Mouse (Mus musculus) hindbrain, embryonic 15.5 days (tissue): ENCODE measurements around the gene Irx3. TPM values are rescaled to one million over a fixed set of nuclear protein-coding genes. Genes with fewer than 3 reads are reported as not detected.

Source experiments
- ATAC-seq: fragments of 200-750 bp; cut with Nextera tagmentation; 2 replicates; pipeline ENCODE4 v1.8.0; 2017; ENCODE audit warnings: low read depth, moderate number of reproducible peaks, moderate TSS enrichment; ENCODE audit not compliant: low FRiP score
- H3K27ac ChIP-seq: fragments of 300-500 bp; sonication (generic); replicated peaks from 2 replicates; pipeline ENCODE4 v1.5.1; 2015; ENCODE audit warnings: mild to moderate bottlenecking, inconsistent platforms
- H3K27me3 ChIP-seq: fragments of 300-500 bp; sonication (generic); 2 replicates; pipeline ENCODE4 v1.6.1; 2015; ENCODE audit warnings: control low read depth, inconsistent platforms
- H3K36me3 ChIP-seq: fragments of 300-500 bp; sonication (generic); 2 replicates; pipeline ENCODE4 v1.6.1; 2015; ENCODE audit warnings: control low read depth, inconsistent platforms
- H3K4me1 ChIP-seq: fragments of 300-500 bp; sonication (generic); replicated peaks from 2 replicates; pipeline ENCODE4 v1.6.1; 2015; ENCODE audit warnings: control low read depth, inconsistent platforms
- H3K4me2 ChIP-seq: fragments of 300-500 bp; sonication (generic); 2 replicates; pipeline ENCODE4 v1.6.1; 2015; ENCODE audit warnings: moderate library complexity, mild to moderate bottlenecking, inconsistent platforms
- H3K4me3 ChIP-seq: fragments of 300-500 bp; sonication (generic); 2 replicates; pipeline ENCODE4 v1.5.1; 2015; ENCODE audit warnings: mild to moderate bottlenecking, inconsistent platforms
- H3K9ac ChIP-seq: fragments of 300-500 bp; sonication (generic); 2 replicates; pipeline ENCODE4 v1.6.1; 2015; ENCODE audit warnings: inconsistent platforms
- H3K9me3 ChIP-seq: fragments of 300-500 bp; sonication (generic); 2 replicates; pipeline ENCODE4 v1.6.1; 2016; ENCODE audit warnings: control low read depth, inconsistent platforms
- WGBS: fragments of 180-500 bp; shearing (Covaris S2); methylation state at CpG from one replicate; pipeline ENCODE4 v1.1.7; 2015; 5-methylcytosine and 5-hydroxymethylcytosine counted together
- polyA plus RNA-seq: library from polyadenylated mRNA; unstranded; fragments of >200 nt; fragmentation: Nextera tagmentation; extraction: Ambion mirVana; gene quantifications from 2 replicates; pipeline ENCODE4 v1.2.1, GENCODE M21; 2015

Gene Irx3
- polyA plus RNA-seq, 1 experiment from 2014 or later, result 18.3 TPM

DNA sequence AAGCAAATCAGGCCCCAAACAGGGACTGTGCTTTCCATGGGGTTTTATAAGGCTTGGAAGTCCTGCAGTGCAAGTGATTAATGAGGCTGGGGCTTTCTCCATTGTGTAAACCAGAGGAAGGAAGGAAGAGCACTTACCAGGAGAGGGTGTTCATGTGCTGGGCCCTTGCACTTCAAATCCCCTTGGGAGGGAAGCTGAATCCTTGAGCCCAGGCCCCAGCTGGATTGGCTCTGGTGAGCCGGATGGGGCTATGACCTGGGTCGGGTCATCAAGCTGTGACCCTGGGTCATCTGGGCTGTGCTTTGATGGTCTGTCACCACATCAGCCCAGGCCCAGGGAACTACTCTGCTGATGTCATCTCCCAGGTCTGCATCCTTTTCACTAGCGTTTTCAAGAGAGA is 16.9 kb upstream of the Irx3 start:
- Histone ChIP-seq H3K36me3 (no peaks in the 10 kb centered on the region), H3K4me2 (no peak overlapping the region), H3K4me3 (no peak overlapping the region), H3K9ac (no peak overlapping the region), H3K27me3 (peaks cover 24% of the 10 kb centered on the region), H3K4me1 (peaks cover 5% of the 10 kb centered on the region; the same call in 1 of the 2 replicates), H3K27ac (no peak overlapping the region), H3K9me3 (no peaks in the 10 kb centered on the region)
- no peak for ATAC-seq
- WGBS, result 16% methylated on average over 3 of the region's 3 CpGs

DNA sequence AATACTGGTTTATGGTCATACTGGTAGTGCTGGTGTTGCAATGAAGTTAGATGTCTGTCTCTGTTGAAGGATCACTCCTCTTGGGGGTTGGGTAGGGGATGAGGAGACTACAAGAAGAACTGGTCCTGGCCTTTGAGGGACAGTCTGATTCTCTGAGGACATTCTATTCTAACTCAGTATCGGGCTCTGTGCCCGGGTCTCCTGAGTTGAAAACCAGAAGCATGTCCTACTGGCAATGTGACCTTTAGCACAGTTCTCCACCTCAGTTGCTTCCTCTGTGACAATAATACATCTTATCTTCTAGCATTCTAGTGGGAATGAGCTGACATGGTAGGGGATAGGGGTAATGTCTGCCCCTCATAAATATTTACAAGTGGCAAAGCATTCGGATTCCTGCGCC is 12.2 kb upstream of the Irx3 start:
- no peak for ATAC-seq
- WGBS, result 98% methylated on average over 4 of the region's 4 CpGs
- no peaks in the 10 kb centered on the region for H3K4me1 ChIP-seq
- H3K27me3 ChIP-seq, result peaks cover 20% of the 10 kb centered on the region
- H3K4me3 ChIP-seq, result no peak overlapping the region
- H3K9ac ChIP-seq, result no peak overlapping the region
- H3K4me2 ChIP-seq, result no peak overlapping the region
- H3K27ac ChIP-seq, result no peak overlapping the region
- no peaks in the 10 kb centered on the region for H3K9me3 ChIP-seq
- H3K36me3 ChIP-seq, result no peaks in the 10 kb centered on the region

DNA sequence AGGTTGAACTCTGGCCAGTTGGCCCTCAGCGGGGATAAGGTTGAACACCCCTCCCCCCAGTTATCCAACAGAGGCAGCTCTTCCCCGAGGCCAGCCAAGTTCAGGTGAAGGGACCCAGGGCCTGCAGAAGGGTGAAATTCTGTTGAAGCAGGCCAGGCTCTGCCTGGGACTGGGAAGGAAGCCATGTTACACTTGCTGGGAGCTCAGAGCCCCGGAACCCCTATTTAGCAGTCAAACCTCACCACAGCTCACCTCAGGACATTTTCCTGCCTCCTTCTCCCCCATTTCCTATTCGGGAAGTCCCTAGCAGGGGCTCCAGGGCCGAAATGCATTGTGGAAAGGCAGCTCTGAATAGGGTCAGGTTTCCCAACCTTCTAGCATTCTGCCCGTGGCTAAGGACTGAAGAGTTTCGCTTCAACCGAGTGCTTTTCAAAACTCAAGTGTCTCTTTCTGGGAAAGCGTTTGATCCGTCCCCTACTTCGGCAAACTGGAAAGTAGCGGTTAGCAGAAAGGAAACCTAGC is 4.9 kb upstream of the Irx3 start:
- Histone ChIP-seq H3K9ac (no peak overlapping the region), H3K4me2 (peak overlapping the region; percentile 43), H3K27me3 (peaks cover 35% of the 10 kb centered on the region), H3K36me3 (no peaks in the 10 kb centered on the region), H3K4me3 (peak overlapping the region; percentile 27; the same call in 1 of the 2 replicates), H3K27ac (peak overlapping the region; percentile 57), H3K4me1 (peaks cover 43% of the 10 kb centered on the region), H3K9me3 (no peaks in the 10 kb centered on the region)
- 19% methylated on average over 12 of the region's 12 CpGs for WGBS
- ATAC-seq, result no peak

DNA sequence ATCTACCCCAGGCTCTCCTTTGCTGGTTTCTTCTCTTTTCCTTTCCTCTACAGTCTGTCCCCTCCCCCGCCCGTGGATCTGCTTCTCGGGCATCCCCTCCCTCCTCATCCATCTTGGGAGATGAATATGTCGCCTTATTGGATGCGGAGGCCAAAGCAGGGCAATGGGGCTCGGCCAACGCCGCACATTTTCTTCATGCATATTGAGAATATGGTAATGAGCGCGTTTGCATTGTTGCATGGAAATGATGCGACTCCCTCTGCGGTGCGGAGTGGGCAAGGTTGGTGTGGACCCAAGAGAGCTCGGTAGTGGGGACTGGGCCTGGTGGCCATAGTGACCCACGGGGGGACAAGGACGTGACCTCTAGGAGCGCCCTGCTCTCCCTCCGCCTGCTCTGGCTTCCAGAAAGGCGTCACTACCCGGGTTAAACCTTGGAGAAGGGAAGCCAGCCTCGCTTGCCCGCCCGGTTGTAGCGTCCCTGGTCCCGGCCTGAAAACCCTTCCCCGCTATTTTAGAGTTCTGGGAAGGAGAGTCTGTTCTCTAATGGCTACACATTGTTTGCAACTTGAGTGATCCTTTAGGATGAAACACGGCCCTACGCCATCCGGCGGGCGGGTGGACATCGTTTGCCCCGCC is 4.3 kb upstream of the Irx3 start:
- H3K36me3 ChIP-seq, result no peaks in the 10 kb centered on the region
- 4% methylated on average over 33 of the region's 33 CpGs for WGBS
- H3K4me1 ChIP-seq, result peaks cover 48% of the 10 kb centered on the region
- H3K27me3 ChIP-seq, result peaks cover 31% of the 10 kb centered on the region
- H3K27ac ChIP-seq, result peak overlapping the region; percentile 57
- H3K4me3 ChIP-seq, result peak overlapping the region; percentile 27
- peak overlapping the region; percentile 43 for H3K4me2 ChIP-seq
- no peak for ATAC-seq
- no peaks in the 10 kb centered on the region for H3K9me3 ChIP-seq
- no peak overlapping the region for H3K9ac ChIP-seq

DNA sequence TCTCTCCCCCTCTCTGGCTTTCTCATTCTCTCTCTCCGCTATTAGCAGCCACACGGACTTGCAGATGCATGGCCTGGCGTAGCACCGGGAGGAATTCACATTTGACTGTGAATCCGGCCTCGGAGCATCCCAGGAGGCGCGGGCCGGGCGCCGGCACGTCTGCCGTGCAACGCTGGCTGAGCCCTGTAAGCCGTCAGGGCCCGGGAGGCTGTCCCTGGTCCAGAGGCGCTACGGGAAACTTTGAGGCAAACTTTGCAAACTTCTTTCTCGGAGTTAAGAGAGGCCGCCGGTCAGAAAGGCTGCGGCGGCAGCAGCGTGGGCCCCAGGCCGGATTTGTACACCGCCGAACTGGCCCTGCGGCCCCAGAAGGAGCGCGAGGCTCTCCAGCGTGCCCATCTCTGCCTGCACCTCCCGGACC is 3.4 kb upstream of the Irx3 start:
- Histone ChIP-seq H3K4me1 (peaks cover 58% of the 10 kb centered on the region), H3K9me3 (no peaks in the 10 kb centered on the region), H3K4me2 (peak overlapping the region; percentile 43), H3K9ac (no peak overlapping the region), H3K36me3 (no peaks in the 10 kb centered on the region), H3K27ac (peak overlapping the region; percentile 15; the same call in 1 of the 2 replicates), H3K27me3 (peaks cover 31% of the 10 kb centered on the region), H3K4me3 (peak overlapping the region; percentile 27)
- 1% methylated on average over 32 of the region's 32 CpGs for WGBS
- no peak for ATAC-seq

DNA sequence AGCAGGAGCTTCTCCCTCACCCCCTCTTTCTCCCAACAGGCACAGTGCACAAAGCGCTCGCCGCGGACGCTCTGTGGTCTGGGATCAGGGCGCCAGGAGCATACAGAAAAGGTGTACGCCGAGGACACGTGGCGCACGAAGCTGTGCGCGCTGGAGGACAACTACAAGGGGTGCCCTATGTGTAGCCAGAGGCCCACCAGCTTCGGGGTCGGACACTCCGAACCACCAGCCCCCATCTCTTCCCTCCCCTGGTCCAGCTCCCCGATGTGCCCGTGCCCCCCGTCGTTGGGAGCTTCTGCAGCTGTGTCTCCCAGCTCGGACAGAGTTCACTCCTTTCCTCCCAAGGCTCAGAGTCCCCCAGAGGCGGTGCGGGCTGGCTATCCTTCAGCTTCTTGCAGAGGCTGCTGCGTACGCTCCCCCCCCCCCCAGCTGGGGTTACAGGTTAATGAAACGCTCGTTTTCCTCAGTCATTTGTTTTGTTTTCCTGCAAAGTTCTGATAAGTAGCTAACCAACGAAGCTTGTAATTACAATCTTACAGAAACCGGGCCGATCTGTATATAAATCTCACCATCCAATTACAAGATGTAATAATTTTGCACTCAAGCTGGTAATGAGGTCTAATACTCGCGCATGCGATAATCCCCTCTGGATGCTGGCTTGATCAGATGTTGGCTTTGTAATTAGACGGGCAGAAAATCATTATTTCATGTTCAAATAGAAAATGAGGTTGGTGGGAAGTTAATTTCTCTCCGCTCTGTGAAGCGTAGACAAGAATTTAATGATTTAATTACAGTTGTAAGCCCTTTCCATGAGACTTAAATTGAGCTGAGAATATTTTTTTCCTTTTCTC is 2.8 kb upstream of the Irx3 start:
- peaks cover 31% of the 10 kb centered on the region for H3K27me3 ChIP-seq
- H3K27ac ChIP-seq, result peak overlapping the region; percentile 23
- 5% methylated on average over 36 of the region's 36 CpGs for WGBS
- H3K9ac ChIP-seq, result no peak overlapping the region
- H3K4me2 ChIP-seq, result peak overlapping the region; percentile 43
- H3K4me1 ChIP-seq, result peaks cover 64% of the 10 kb centered on the region
- H3K9me3 ChIP-seq, result no peaks in the 10 kb centered on the region
- ATAC-seq, result no peak
- H3K4me3 ChIP-seq, result peak overlapping the region; percentile 27
- no peaks in the 10 kb centered on the region for H3K36me3 ChIP-seq

DNA sequence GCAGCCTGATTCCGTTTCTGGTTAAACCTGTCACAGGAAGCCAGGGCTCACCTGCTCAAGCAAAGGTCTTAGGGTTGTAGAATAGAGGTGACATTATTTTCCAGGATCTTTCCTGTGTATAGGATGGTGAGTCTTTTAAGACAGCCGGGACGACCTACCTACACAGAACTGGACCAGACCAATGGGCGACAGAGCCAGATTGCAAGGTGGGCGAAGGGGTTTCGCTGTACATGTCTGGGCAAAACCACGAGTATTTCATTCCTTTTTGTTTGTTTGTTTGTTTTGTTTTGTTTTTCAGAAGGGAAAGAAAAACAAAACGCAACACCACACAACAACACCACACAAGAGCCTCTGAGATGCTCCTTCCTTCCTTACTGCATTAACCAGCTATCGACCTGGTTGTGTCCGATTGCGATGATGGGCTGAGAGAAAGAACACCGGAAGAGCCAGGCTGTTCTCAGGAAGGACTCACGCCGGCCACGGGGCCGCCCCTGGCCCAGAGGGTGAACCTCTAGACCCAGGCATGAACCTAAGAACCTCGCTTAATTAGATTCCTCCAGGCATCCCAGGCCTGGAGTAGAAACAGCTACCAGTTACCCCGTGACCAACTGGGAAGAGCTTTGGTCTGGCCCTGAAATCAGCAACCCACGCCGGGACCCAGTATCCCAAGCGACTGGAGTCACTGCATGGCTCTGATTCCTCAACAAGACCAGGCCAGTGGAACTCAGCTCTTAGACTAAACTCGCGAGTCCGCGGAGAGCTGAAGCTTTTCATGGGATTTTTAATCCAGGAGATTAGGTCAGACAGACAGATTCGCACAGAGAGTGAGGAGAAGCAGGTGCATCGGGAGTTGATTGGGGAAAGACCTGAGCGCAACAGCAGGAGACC is 1.9 kb upstream of the Irx3 start:
- 17% methylated on average over 28 of the region's 28 CpGs for WGBS
- H3K4me3 ChIP-seq, result peak overlapping the region; percentile 2; the same call in 1 of the 2 replicates
- H3K27me3 ChIP-seq, result peaks cover 31% of the 10 kb centered on the region
- H3K9ac ChIP-seq, result no peak overlapping the region
- H3K27ac ChIP-seq, result peak overlapping the region; percentile 23
- no peaks in the 10 kb centered on the region for H3K36me3 ChIP-seq
- no peak for ATAC-seq
- H3K4me2 ChIP-seq, result peak overlapping the region; percentile 41
- H3K9me3 ChIP-seq, result no peaks in the 10 kb centered on the region
- peaks cover 71% of the 10 kb centered on the region for H3K4me1 ChIP-seq

DNA sequence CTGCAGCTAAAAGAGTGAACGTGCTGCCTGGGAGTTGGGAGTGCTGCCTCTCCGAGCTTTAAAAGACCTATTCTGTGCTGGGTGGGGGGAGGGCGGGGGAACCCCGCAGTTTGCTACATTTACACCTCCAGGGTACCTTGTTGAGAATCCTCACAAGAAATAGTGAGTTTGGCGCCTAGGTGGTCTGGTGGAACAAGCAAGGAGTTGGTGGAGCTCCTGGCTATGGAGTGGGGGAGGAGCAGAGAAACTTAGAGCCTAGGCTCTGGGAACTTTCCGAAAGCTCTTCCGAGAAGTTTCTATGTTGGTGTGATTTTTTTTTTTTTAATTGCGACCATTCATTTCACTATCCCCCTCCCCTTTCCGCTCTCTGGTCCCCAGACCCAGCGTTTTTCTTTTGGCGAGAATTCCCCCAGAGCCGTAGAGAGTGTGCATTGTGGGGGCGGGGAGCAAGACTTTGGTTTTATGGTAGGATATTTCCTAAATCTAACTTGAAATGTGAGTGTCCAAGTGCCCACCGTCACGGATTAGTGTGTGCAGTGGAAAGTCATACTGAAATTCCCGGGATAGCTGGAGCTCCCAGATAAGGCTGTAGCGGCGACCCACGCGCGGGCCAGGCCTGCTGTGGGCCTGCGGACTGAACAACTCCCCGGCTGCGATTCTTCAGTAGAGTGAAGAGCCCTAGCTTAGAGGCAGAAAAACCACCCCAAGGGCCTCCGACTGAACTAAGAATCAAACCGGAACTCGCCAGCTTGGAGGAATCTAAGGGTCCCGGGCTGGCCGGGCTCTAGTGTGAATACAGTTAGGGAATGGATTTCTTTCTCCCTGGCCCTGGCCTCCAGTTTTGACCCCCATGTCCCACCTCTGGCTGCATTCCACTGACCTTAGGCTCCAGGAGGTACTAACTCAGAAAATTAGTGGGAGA is 795 bp upstream of the Irx3 start:
- Histone ChIP-seq H3K27me3 (peaks cover 27% of the 10 kb centered on the region), H3K27ac (peak overlapping the region; percentile 49), H3K36me3 (no peaks in the 10 kb centered on the region), H3K4me2 (peak overlapping the region; percentile 84), H3K4me3 (peak overlapping the region; percentile 60), H3K9ac (peak overlapping the region; percentile 63), H3K4me1 (peaks cover 81% of the 10 kb centered on the region), H3K9me3 (no peaks in the 10 kb centered on the region)
- ATAC-seq, result no peak
- 8% methylated on average over 29 of the region's 29 CpGs for WGBS

DNA sequence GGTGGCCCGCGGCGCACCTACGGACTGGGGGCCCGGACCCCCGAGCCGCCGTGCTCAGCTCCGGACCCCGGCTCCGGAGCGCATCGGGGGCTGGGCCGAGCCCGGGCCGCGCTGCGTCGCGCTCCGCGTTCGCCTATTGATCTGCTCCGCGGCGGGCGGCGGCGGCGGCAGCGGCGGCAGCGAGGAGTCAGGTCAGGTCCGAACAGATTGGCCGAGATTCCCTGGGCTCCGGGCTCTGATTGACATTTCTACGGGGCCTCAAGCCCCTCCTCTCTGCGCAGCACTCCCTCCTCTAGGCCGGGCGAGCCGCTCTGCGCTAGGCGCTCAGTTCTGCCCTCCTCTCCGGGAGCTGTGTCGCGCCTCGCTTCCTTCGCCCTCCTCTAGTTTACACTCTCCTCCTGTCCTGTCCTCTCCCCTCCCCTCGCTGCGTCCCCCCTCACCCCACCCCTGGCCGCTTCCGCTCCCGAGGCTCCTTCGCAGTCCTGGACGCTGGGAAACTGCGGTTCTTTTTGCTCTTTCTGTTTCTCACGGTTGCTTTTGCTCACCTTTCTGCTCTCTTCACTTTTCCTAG is 541 bp downstream of the Irx3 start:
- Histone ChIP-seq H3K36me3 (no peaks in the 10 kb centered on the region), H3K4me3 (peak overlapping the region; percentile 60), H3K4me1 (peaks cover 78% of the 10 kb centered on the region), H3K9ac (peak overlapping the region; percentile 63), H3K27me3 (peaks cover 28% of the 10 kb centered on the region), H3K27ac (peak overlapping the region; percentile 92), H3K4me2 (peak overlapping the region; percentile 84), H3K9me3 (no peaks in the 10 kb centered on the region)
- WGBS, result under 1% methylated on average over 43 of the region's 57 CpGs
- peak; percentile 79 for ATAC-seq

DNA sequence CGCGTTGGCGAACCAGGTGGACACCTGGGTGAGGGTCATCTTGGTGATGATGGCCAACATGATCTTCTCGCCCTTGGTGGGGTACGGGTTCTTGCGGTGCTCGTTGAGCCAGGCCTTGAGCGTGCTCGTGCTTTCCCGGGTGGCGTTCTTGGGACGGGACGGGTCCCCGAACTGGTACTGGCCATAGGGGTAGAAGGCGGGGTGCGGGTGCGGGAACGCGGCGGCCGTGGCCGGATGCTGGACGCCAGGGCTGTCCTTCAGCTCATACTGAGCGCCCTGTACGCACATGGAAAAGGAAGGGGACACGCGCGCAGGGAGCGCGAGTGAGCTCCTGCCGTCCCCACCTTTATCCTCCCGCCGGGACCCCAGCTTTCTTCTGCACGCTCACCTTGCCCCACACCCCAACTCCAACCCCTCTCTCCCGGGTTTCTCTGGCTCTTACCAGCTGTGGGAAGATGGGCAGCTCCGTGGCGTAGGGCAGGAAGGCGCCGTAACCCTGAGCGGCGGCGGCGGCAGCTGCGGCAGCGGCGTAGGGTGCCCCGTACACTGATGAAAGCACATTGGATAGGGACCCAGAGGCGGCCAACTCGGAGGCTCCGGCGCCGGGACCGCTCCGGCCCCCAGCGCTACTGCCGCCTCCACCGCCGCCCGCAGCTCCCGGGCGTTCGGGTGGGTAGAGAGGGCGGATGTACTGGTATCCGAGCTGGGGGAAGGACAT is 1.2 kb downstream of the Irx3 start:
- peak overlapping the region; percentile 92 for H3K27ac ChIP-seq
- peak overlapping the region; percentile 60 for H3K4me3 ChIP-seq
- no peaks in the 10 kb centered on the region for H3K9me3 ChIP-seq
- peak overlapping the region; percentile 63 for H3K9ac ChIP-seq
- H3K4me1 ChIP-seq, result peaks cover 71% of the 10 kb centered on the region
- under 1% methylated on average over 63 of the region's 64 CpGs for WGBS
- peak overlapping the region; percentile 84 for H3K4me2 ChIP-seq
- H3K36me3 ChIP-seq, result no peaks in the 10 kb centered on the region
- H3K27me3 ChIP-seq, result peaks cover 32% of the 10 kb centered on the region
- ATAC-seq, result no peak
